Mouse (Mus musculus): ENCODE data around the gene Arl15.

The Arl15 gene

GRCm38 (mm10) chr13:113846413-113846812, 52.1 kb downstream of the Arl15 start:
- no peak for DNase-seq

- peak; percentile 62 for DNase-seq
Measured at GRCm38 (mm10) chr13:113850431-113851034, 56.2 kb downstream of the Arl15 start.

- DNase-seq = no peak
Measured at GRCm38 (mm10) chr13:113851602-113852375, 57.5 kb downstream of the Arl15 start.

- no peak for DNase-seq
Measured at GRCm38 (mm10) chr13:113852376-113852666, 58.0 kb downstream of the Arl15 start.

- DNase-seq = no peak
Measured at GRCm38 (mm10) chr13:113854146-113854545, 59.8 kb downstream of the Arl15 start.

GRCm38 (mm10) chr13:113854551-113855312, 60.4 kb downstream of the Arl15 start:
- peak; percentile 29 for DNase-seq

GRCm38 (mm10) chr13:113856946-113857345, 62.6 kb downstream of the Arl15 start:
- no peak for DNase-seq

- no peak for DNase-seq
Measured at GRCm38 (mm10) chr13:113858667-113859391, 64.5 kb downstream of the Arl15 start.

- DNase-seq = no peak
Measured at GRCm38 (mm10) chr13:113859392-113859776, 65.1 kb downstream of the Arl15 start.

- no peak for DNase-seq
Measured at GRCm38 (mm10) chr13:113860816-113861215, 66.5 kb downstream of the Arl15 start.

- no peak for DNase-seq
Measured at GRCm38 (mm10) chr13:113861231-113861630, 66.9 kb downstream of the Arl15 start.

GRCm38 (mm10) chr13:113862951-113863350, 68.6 kb downstream of the Arl15 start:
- DNase-seq = no peak

- peak; percentile 44 for DNase-seq
Measured at GRCm38 (mm10) chr13:113863688-113864087, 69.4 kb downstream of the Arl15 start.

GRCm38 (mm10) chr13:113864278-113864677, 70.0 kb downstream of the Arl15 start:
- peak; percentile 82 for DNase-seq

GRCm38 (mm10) chr13:113864893-113865292, 70.6 kb downstream of the Arl15 start:
- DNase-seq = peak; percentile 85

- DNase-seq = no peak
Measured at GRCm38 (mm10) chr13:113865378-113865777, 71.1 kb downstream of the Arl15 start.

GRCm38 (mm10) chr13:113865806-113866205, 71.5 kb downstream of the Arl15 start:
- peak; percentile 76 for DNase-seq

- no peak for DNase-seq
Measured at GRCm38 (mm10) chr13:113867736-113868135, 73.4 kb downstream of the Arl15 start.

GRCm38 (mm10) chr13:113869212-113870205, 75.2 kb downstream of the Arl15 start:
- DNase-seq = peak; percentile 72

- peak; percentile 50 for DNase-seq
Measured at GRCm38 (mm10) chr13:113870403-113870802, 76.1 kb downstream of the Arl15 start.

- DNase-seq = peak; percentile 68
Measured at GRCm38 (mm10) chr13:113871853-113872252, 77.5 kb downstream of the Arl15 start.

GRCm38 (mm10) chr13:113875724-113876123, 81.4 kb downstream of the Arl15 start:
- DNase-seq = no peak

Data from lung, postnatal 36 days (tissue).